In genomic region chr7:68129077-68129511, GRCm38 (mm10) we compare ENCODE assay signal across 8 mouse cellular contexts.
DNase-seq lines count a peak whose midpoint lies in the region; ATAC-seq and TF ChIP-seq lines count a peak whose summit lies in the region.

No protein-coding gene starts in this region.

- ATAC-seq in forebrain, embryonic 11.5 days (replicated peaks; ENCODE audit: low FRiP score), result peak; percentile 96
- ATAC-seq in heart, postnatal 0 days (ENCODE audit: insufficient read depth, low read depth), result peak; percentile 91
- ATAC-seq in liver, embryonic 16.5 days (ENCODE audit: low read depth), result peak; percentile 92
- peak; percentile 93 for ATAC-seq in neural tube, embryonic 13.5 days (ENCODE audit: low read depth)

- DNase-seq in CD8-positive naive resting alpha-beta T cell, adult 2 months (ENCODE audit: low read depth in 2 of 2, low spot score in 2 of 2), result peak; percentile 74 to 85
- peak; percentile 92 for DNase-seq in c-Kit-positive CD71-negative TER-119-negative erythroid progenitor cells, embryonic 14.5 days (ENCODE audit: low read depth)
- peak; percentile 95 for DNase-seq in forebrain, embryonic 11.5 days (ENCODE audit: low spot score)
- DNase-seq in heart, postnatal 0 days (ENCODE audit: low spot score), result peak; percentile 94
- DNase-seq in kidney, postnatal 4 days, result peak; percentile 100

- H3K36me3 ChIP-seq in forebrain, embryonic 11.5 days (ENCODE audit: control insufficient read depth, insufficient read depth, low read length), result no peaks in the 10 kb centered on the region
- H3K36me3 ChIP-seq in heart, postnatal 0 days (replicated peaks; ENCODE audit: control insufficient read depth, insufficient read depth, low read length), result no peaks in the 10 kb centered on the region
- H3K36me3 ChIP-seq in liver, embryonic 16.5 days (ENCODE audit: control insufficient read depth, insufficient read depth), result no peaks in the 10 kb centered on the region
- no peaks in the 10 kb centered on the region for H3K36me3 ChIP-seq in neural tube, embryonic 13.5 days
- H3K36me3 ChIP-seq in testis, adult 2 months (ENCODE audit: control insufficient read depth, insufficient read depth, low read length), result no peaks in the 10 kb centered on the region

- under 1% methylated on average over 19 of the region's 19 CpGs for WGBS in forebrain, embryonic 11.5 days
- 0% methylated on average over 19 of the region's 19 CpGs for WGBS in heart, postnatal 0 days
- 0% methylated on average over 19 of the region's 19 CpGs for WGBS in liver, embryonic 16.5 days (ENCODE audit: insufficient replicate concordance)
- WGBS in neural tube, embryonic 13.5 days, result under 1% methylated on average over 19 of the region's 19 CpGs

- peak overlapping the region; percentile 78 for H3K27ac ChIP-seq in forebrain, embryonic 11.5 days (ENCODE audit: low read depth, low read length)
- H3K27ac ChIP-seq in heart, postnatal 0 days (ENCODE audit: low read depth), result peak overlapping the region; percentile 91
- H3K27ac ChIP-seq in liver, embryonic 16.5 days (ENCODE audit: low read length), result peak overlapping the region; percentile 96
- peak overlapping the region; percentile 98 for H3K27ac ChIP-seq in neural tube, embryonic 13.5 days (replicated peaks)
- H3K27ac ChIP-seq in testis, adult 2 months (ENCODE audit: control insufficient read depth, insufficient read depth, low read depth, low read length), result no peak overlapping the region; the same call in 1 of the 2 replicates

- peaks cover 9% of the 10 kb centered on the region; the same call in 1 of the 2 replicates for H3K4me1 ChIP-seq in forebrain, embryonic 11.5 days (replicated peaks; ENCODE audit: control insufficient read depth, insufficient read depth, low read length)
- peaks cover 36% of the 10 kb centered on the region for H3K4me1 ChIP-seq in heart, postnatal 0 days (ENCODE audit: control insufficient read depth, insufficient read depth)
- peaks cover 19% of the 10 kb centered on the region for H3K4me1 ChIP-seq in liver, embryonic 16.5 days (ENCODE audit: control insufficient read depth, low read depth, low read length)
- peaks cover 67% of the 10 kb centered on the region for H3K4me1 ChIP-seq in neural tube, embryonic 13.5 days (replicated peaks)
- peaks cover 8% of the 10 kb centered on the region for H3K4me1 ChIP-seq in testis, adult 2 months (ENCODE audit: control insufficient read depth, insufficient read depth, low read length)

- H3K9me3 ChIP-seq in forebrain, embryonic 11.5 days (ENCODE audit: control insufficient read depth, low read length), result no peaks in the 10 kb centered on the region
- no peaks in the 10 kb centered on the region for H3K9me3 ChIP-seq in heart, postnatal 0 days (replicated peaks; ENCODE audit: control insufficient read depth, low read length)
- no peaks in the 10 kb centered on the region for H3K9me3 ChIP-seq in liver, embryonic 16.5 days (replicated peaks; ENCODE audit: control insufficient read depth, low read length)
- no peaks in the 10 kb centered on the region for H3K9me3 ChIP-seq in neural tube, embryonic 13.5 days

- H3K4me3 ChIP-seq in forebrain, embryonic 11.5 days (ENCODE audit: low read depth, low read length), result peak overlapping the region; percentile 71
- peak overlapping the region; percentile 56 for H3K4me3 ChIP-seq in heart, postnatal 0 days (ENCODE audit: low read depth, low read length)
- peak overlapping the region; percentile 72 for H3K4me3 ChIP-seq in liver, embryonic 16.5 days (ENCODE audit: low read depth, low read length)
- H3K4me3 ChIP-seq in neural tube, embryonic 13.5 days, result peak overlapping the region; percentile 53
- H3K4me3 ChIP-seq in testis, adult 2 months (ENCODE audit: control insufficient read depth, low read depth, low read length), result peak overlapping the region; percentile 88

- no peaks in the 10 kb centered on the region for H3K27me3 ChIP-seq in forebrain, embryonic 11.5 days (ENCODE audit: control insufficient read depth, insufficient read depth, low read length)
- H3K27me3 ChIP-seq in heart, postnatal 0 days (ENCODE audit: control insufficient read depth, insufficient read depth, low read length), result no peaks in the 10 kb centered on the region
- peaks cover 25% of the 10 kb centered on the region for H3K27me3 ChIP-seq in liver, embryonic 16.5 days (ENCODE audit: control insufficient read depth, insufficient read depth, low read depth, low read length)
- no peaks in the 10 kb centered on the region for H3K27me3 ChIP-seq in neural tube, embryonic 13.5 days
- no peaks in the 10 kb centered on the region for H3K27me3 ChIP-seq in testis, adult 2 months (ENCODE audit: control insufficient read depth, insufficient read depth, low read length)

- peak overlapping the region; percentile 82 for H3K4me2 ChIP-seq in forebrain, embryonic 11.5 days (ENCODE audit: low read depth, low read length, severe bottlenecking)
- peak overlapping the region; percentile 85 for H3K4me2 ChIP-seq in heart, postnatal 0 days (ENCODE audit: low read depth, low read length)
- peak overlapping the region; percentile 70 for H3K4me2 ChIP-seq in liver, embryonic 16.5 days (ENCODE audit: low read depth, low read length)
- peak overlapping the region; percentile 86 for H3K4me2 ChIP-seq in neural tube, embryonic 13.5 days

- H3K9ac ChIP-seq in forebrain, embryonic 11.5 days (ENCODE audit: low read length), result peak overlapping the region; percentile 61
- peak overlapping the region; percentile 64 for H3K9ac ChIP-seq in heart, postnatal 0 days (replicated peaks; ENCODE audit: low read depth, low read length)
- H3K9ac ChIP-seq in liver, embryonic 16.5 days (ENCODE audit: low read depth, low read length), result peak overlapping the region; percentile 76
- H3K9ac ChIP-seq in neural tube, embryonic 13.5 days, result peak overlapping the region; percentile 86

- TF ChIP-seq CTCF in heart, postnatal 0 days (IDR thresholded peaks at IDR 0.05; ENCODE audit: low read depth), result no peak
- TF ChIP-seq CTCF in testis, adult 2 months (IDR thresholded peaks at IDR 0.05; ENCODE audit: control insufficient read depth, insufficient read depth, insufficient replicate concordance, low read depth, low read length), result no peak

- peak; percentile 40; the same call in 1 of the 2 replicates for TF ChIP-seq POLR2A in testis, adult 2 months (IDR thresholded peaks at IDR 0.05; ENCODE audit: control insufficient read depth, low read depth, low read length)

- peak; percentile 86; the same call in 1 of the 2 replicates for TF ChIP-seq EP300 in heart, postnatal 0 days (IDR thresholded peaks at IDR 0.05; ENCODE audit: low read depth)
